Mouse (Mus musculus): ENCODE data around the gene Entpd1. TPM values are rescaled to one million over a fixed set of nuclear protein-coding genes. Genes with fewer than 3 reads are reported as not detected.

Gene Entpd1
- polyA plus RNA-seq (2014; fragmentation: Illumina TruSeq; extraction: RNeasy Lipid Tissue Mini Kit (QIAGEN cat#74804); ENCODE audit: low read depth, low replicate concordance) = 11.9 TPM

DNA sequence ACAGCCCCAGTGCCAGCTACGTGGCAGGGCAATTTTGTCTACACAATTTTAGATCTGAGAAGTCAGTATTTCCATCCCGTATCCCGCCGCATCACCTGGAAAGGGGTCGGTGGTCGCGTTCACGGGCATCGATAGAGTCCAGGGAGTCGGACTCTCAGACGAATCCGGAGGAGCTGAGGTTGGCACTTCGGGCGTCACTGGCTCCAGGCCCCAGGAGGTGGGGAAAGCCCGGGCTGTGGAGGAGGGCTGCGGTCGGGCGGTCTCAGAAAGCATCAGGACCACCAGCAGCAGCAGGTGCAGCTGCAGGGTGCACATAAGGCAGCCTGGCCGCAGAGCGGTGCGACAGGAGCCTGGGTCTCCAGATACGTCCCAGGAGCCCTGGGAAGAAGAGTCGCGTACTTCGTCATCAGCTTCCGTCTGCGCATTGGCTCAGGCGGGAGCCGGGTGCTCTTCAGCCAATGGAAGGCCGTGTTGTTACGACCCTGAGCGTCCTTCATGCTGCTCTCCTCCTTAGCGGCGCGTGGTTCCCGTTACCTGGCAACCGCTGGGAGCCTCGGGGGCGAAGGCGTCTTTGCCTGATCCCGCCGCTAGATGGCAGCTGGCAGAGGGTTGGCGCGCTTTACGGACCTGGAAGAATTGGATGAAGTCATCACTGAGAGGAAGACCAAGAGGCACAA is at the start of gene Entpd1, which contains the start of gene Tctn3:
Gene Entpd1, plus strand, starts transcription at position 537 of the 677 bp plus-strand sequence.
Gene Tctn3, minus strand, starts transcription at position 404 of the 677 bp plus-strand sequence.

DNA sequence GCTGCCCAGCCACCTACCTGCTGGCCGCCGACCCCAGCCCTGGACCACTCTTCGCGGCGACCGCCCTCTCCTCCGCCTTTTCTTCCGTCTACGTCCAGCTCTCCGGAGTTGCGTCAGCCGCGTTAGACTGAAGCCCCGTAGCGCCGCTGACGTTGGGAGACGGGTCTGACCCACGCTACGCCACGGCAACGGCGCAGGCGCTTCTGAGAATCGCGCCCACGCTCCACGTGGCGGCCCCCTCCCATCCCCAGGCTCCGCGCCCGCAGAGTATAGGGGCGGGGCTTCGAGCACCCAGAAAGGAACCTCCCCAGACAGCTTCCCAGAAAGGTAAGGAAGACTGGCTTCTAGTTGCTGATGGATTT is 23.9 kb upstream of the Entpd1 start, which contains the start of gene Aldh18a1:
Gene Aldh18a1, minus strand, starts transcription at position 171 of the 362 bp plus-strand sequence.

DNA sequence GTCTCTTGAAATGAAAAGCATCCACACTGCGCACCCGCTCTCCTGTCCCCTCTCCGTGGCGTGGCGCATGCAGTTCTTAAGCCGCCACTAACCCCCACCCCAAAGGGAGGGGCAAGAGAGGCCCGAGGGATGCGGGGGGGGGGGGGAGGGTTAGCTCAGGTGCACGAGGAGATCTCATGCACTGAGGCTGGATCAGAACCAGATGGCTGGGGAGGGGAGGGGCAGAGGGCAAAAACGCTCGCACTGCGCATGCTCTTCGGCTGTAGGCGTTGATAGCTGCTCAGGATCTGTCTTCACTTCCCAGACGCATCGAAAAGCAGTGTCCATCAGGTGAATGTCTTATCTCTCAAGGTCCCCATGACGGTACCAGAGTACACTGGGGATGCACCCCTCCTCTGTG is 136.4 kb downstream of the Entpd1 start, which contains the start of gene Cc2d2b:
Gene Cc2d2b, plus strand, starts transcription at position 195 of the 400 bp plus-strand sequence.

Other genes with a start within 250 kb of the Entpd1 start
- 530 TPM for gene Sorbs1, start 98.6 kb upstream of the Entpd1 start, polyA plus RNA-seq (2014; fragmentation: Illumina TruSeq; extraction: RNeasy Lipid Tissue Mini Kit (QIAGEN cat#74804); ENCODE audit: low read depth, low replicate concordance)
- 5.4 TPM for gene Aldh18a1, start 23.9 kb upstream of the Entpd1 start, polyA plus RNA-seq (2014; fragmentation: Illumina TruSeq; extraction: RNeasy Lipid Tissue Mini Kit (QIAGEN cat#74804); ENCODE audit: low read depth, low replicate concordance)
- 7.0 TPM for gene Tctn3, start 133 bp upstream of the Entpd1 start, polyA plus RNA-seq (2014; fragmentation: Illumina TruSeq; extraction: RNeasy Lipid Tissue Mini Kit (QIAGEN cat#74804); ENCODE audit: low read depth, low replicate concordance)
- gene Cc2d2b, start 136.4 kb downstream of the Entpd1 start, polyA plus RNA-seq (2014; fragmentation: Illumina TruSeq; extraction: RNeasy Lipid Tissue Mini Kit (QIAGEN cat#74804); ENCODE audit: low read depth, low replicate concordance) = not detected
- gene Ccnj, start 218.9 kb downstream of the Entpd1 start, polyA plus RNA-seq (2014; fragmentation: Illumina TruSeq; extraction: RNeasy Lipid Tissue Mini Kit (QIAGEN cat#74804); ENCODE audit: low read depth, low replicate concordance) = 4.7 TPM